Mouse (Mus musculus): ENCODE data around the gene Dtx3.
"Not testable (repeated sequence)": the region's sequence is repeated elsewhere in the genome, so short reads cannot be mapped to it uniquely, and the experiment has no call there.

The Dtx3 gene

GRCm38 (mm10) chr10:127166404-127166715, 29.2 kb downstream of the Dtx3 start:
- no peak for DNase-seq (ENCODE audit: extremely low spot score, low spot score)

- peak; percentile 68 for DNase-seq (ENCODE audit: extremely low spot score, low spot score)
These were observed 29.7 kb downstream of the Dtx3 start for GRCm38 (mm10) chr10:127165654-127166403.

- DNase-seq (ENCODE audit: extremely low spot score, low spot score), result peak; percentile 83
These were observed 30.2 kb downstream of the Dtx3 start for GRCm38 (mm10) chr10:127165354-127165653.

GRCm38 (mm10) chr10:127164631-127165353, 30.7 kb downstream of the Dtx3 start, which contains the start of gene B4galnt1:
Gene B4galnt1 (plus strand): TSS chr10:127165225.
- peak; percentile 86 for DNase-seq (ENCODE audit: extremely low spot score, low spot score)

GRCm38 (mm10) chr10:127164190-127164589, 31.3 kb downstream of the Dtx3 start:
- no peak for DNase-seq (ENCODE audit: extremely low spot score, low spot score)

GRCm38 (mm10) chr10:127162771-127163261, 32.7 kb downstream of the Dtx3 start:
- not testable (repeated sequence) for DNase-seq (ENCODE audit: extremely low spot score, low spot score)

GRCm38 (mm10) chr10:127160728-127161127, 34.8 kb downstream of the Dtx3 start:
- no peak for DNase-seq (ENCODE audit: extremely low spot score, low spot score)

- DNase-seq (ENCODE audit: extremely low spot score, low spot score), result no peak
These were observed 35.4 kb downstream of the Dtx3 start for GRCm38 (mm10) chr10:127160081-127160480.

GRCm38 (mm10) chr10:127158471-127158870, 37.1 kb downstream of the Dtx3 start:
- no peak for DNase-seq (ENCODE audit: extremely low spot score, low spot score)

GRCm38 (mm10) chr10:127156511-127156910, 39.0 kb downstream of the Dtx3 start:
- DNase-seq (ENCODE audit: extremely low spot score, low spot score), result no peak

GRCm38 (mm10) chr10:127156089-127156488, 39.4 kb downstream of the Dtx3 start:
- no peak for DNase-seq (ENCODE audit: extremely low spot score, low spot score)

- DNase-seq (ENCODE audit: extremely low spot score, low spot score), result no peak
These were observed 40.9 kb downstream of the Dtx3 start for GRCm38 (mm10) chr10:127154652-127155051.

- no peak for DNase-seq (ENCODE audit: extremely low spot score, low spot score)
These were observed 41.3 kb downstream of the Dtx3 start for GRCm38 (mm10) chr10:127154241-127154640.

- DNase-seq (ENCODE audit: extremely low spot score, low spot score), result no peak
These were observed 42.2 kb downstream of the Dtx3 start for GRCm38 (mm10) chr10:127153323-127153722.

GRCm38 (mm10) chr10:127152556-127152955, 43.0 kb downstream of the Dtx3 start:
- not testable (repeated sequence) for DNase-seq (ENCODE audit: extremely low spot score, low spot score)

GRCm38 (mm10) chr10:127151233-127151632, 44.3 kb downstream of the Dtx3 start:
- not testable (repeated sequence) for DNase-seq (ENCODE audit: extremely low spot score, low spot score)

GRCm38 (mm10) chr10:127150471-127150872, 45.1 kb downstream of the Dtx3 start:
- no peak for DNase-seq (ENCODE audit: extremely low spot score, low spot score)

GRCm38 (mm10) chr10:127147135-127147534, 48.4 kb downstream of the Dtx3 start:
- DNase-seq (ENCODE audit: extremely low spot score, low spot score), result no peak

- no peak for DNase-seq (ENCODE audit: extremely low spot score, low spot score)
These were observed 50.2 kb downstream of the Dtx3 start for GRCm38 (mm10) chr10:127145303-127145702.

- no peak for DNase-seq (ENCODE audit: extremely low spot score, low spot score)
These were observed 51.0 kb downstream of the Dtx3 start for GRCm38 (mm10) chr10:127144536-127144935.

GRCm38 (mm10) chr10:127143228-127143627, 52.3 kb downstream of the Dtx3 start:
- no peak for DNase-seq (ENCODE audit: extremely low spot score, low spot score)

- DNase-seq (ENCODE audit: extremely low spot score, low spot score), result no peak
These were observed 54.0 kb downstream of the Dtx3 start for GRCm38 (mm10) chr10:127141500-127141899.

- no peak for DNase-seq (ENCODE audit: extremely low spot score, low spot score)
These were observed 54.6 kb downstream of the Dtx3 start for GRCm38 (mm10) chr10:127140971-127141370.
